Mouse (Mus musculus) large intestine, adult 2 months (tissue): Measurements from ENCODE around the gene P2ry2. TPM values are rescaled to one million over a fixed set of nuclear protein-coding genes. Genes with fewer than 3 reads are reported as not detected.

ENCODE experiments used
- DNase-seq: peaks from one replicate; pipeline ENCODE4 v3.0.0-alpha.2; 2012; ENCODE audit warnings: low read depth, low spot score
- WGBS: fragments of 180-500 bp; shearing (Covaris S2); methylation state at CpG from one replicate; pipeline ENCODE4 v1.1.7; 2018; 5-methylcytosine and 5-hydroxymethylcytosine counted together
- polyA plus RNA-seq: library from polyadenylated mRNA; depleted of rRNA; stranded (reverse); fragments of >200 nt; gene quantifications from 2 replicates; pipeline ENCODE4 v1.2.3, GENCODE M21; 2012

The P2ry2 gene
- polyA plus RNA-seq, 1 experiment, result 17.6 TPM

DNA sequence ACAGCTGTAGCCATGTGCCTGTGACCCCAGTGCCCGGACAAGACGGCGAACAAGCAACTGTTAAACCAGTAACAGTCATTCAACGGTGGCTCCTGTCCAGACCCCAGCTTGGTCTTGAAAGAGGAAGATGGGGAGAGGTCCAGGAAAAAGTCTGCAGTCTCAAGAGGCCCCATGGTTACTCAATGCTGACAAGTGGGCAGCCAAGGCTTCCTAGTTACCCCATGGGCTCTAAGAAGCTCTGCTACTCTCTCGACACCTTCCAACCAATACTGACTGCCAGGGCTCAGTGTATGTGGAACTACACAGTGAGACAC, 15.7 kb upstream of the P2ry2 start:
- DNase-seq, result no peak
- WGBS, result 88% methylated on average over 5 of the region's 5 CpGs

DNA sequence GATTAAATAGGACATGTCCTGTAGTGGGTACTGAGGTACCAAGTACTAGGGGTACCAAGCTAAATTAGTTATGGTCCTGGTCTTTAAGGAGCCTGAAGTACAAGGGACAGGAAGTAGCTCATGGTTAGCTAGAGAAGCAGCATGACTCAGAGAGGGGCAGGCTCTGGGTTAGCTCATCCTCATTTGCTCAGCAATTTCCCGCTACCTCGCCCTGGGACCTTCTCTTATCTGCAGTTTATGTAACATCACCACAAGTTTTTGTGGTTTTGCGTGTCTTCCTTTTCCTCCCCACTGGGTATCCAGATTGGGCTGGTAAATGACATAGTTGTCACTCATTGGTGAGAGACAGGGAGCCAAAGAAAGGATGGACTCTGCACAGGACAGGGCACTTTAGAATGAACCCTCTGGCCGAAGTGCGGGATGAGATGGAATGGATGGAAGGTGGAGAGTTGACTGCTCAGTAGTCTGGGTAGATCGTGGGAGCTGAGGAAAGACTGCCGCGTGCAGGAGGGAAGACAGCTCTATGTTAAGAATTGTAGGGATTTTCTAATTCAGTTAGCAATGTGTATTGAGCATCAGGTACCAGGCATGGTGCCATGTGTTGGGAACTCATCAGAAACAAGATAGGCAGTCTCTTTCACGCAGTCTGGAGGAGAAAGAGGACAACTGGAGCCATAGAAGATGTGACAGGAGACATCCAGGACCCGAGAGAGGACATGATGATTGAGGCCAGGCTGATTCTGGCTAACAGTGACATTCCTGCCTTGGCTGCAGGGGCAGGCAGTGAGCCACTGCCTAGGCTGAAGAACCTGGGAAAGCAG, 15.2 kb upstream of the P2ry2 start:
- no peak for DNase-seq
- 80% methylated on average over 10 of the region's 10 CpGs for WGBS

- no peak for DNase-seq
- 22% methylated on average over 5 of the region's 5 CpGs for WGBS
These were observed 14.2 kb upstream of the P2ry2 start for GRCm38 (mm10) chr7:101026836-101027235.

DNA sequence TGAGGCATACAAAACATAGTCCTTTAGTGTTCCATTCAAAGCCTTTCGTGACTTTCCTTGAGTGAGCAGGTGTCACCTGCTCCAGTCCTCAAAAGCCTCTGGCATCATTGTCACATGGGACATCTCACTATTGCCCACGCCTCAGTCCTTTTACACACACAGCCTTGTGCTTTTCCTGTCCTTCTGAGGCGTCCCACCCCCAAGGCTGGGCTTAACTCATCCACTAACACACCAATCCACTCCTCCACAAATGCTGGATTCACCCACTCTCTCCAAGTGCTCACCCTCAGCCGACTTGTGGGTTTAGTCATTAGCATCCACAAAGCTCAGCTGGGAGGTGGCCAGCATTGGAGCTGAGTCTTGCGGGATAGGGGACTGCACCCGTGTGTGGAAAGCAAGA, 4.8 kb upstream of the P2ry2 start:
- no peak for DNase-seq
- WGBS, result 57% methylated on average over 6 of the region's 6 CpGs

DNA sequence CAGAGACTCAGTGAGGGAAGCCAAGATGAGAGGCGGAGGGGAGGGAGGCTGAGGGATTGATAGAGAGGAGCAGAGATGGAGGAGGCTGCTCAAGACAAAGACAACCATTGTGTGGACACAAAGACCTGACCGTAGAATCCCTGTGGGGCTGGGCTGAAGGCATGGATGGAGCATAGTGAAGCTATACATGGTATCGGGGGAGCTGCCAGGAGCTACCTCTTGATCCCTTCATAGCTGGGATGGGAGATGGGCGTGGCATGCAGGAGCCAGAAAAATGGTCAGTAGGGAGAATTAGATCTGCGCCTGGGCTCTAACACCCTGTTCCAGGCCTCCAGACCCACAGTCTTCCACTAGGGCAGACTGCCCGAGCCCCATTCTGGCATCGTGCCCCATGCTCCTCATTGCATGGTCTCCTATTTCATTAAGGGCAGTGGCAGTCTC, 4.4 kb upstream of the P2ry2 start:
- 79% methylated on average over 7 of the region's 7 CpGs for WGBS
- DNase-seq, result no peak

DNA sequence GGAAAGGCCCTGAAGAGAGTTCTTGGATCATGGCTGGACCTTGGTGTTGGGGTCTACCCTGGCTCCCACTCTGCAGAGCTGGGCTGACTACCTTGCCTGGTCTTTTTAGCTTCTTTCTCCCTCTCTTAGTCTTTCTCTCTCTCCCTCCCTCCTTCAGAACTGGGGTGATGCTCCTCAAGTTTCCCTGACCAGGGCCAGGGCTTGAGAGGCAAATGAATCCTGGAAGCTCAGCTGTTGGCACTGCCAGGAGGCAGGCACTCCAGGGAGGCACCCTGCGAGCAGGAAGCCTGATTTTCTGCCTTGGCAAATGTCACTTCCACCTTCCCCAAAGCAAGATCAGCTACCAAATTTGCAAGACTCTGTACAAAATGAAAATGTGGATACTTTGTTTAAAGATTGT, 2.3 kb upstream of the P2ry2 start:
- 80% methylated on average over 1 of the region's 1 CpGs for WGBS
- DNase-seq, result no peak

DNA sequence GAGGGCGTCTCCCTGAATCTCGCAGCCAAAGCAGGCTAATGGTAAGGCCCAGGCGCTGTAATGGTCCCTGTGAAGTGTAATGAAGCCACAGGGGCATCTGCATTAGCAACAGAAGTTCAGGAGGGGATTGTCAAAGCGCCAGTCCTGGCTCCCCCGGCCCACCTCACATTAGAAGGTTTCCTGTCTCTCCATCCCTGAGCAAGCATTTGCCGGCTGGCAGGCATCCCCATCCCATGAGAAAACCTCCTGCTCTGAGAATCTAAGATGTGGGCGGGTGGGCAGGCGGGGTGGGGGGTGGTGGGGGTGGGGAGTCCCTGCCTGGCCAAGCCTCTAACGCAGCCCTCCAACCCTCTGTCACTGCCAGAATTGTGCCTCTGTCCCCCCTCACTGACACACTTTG, 1.4 kb upstream of the P2ry2 start:
- 92% methylated on average over 9 of the region's 9 CpGs for WGBS

DNA sequence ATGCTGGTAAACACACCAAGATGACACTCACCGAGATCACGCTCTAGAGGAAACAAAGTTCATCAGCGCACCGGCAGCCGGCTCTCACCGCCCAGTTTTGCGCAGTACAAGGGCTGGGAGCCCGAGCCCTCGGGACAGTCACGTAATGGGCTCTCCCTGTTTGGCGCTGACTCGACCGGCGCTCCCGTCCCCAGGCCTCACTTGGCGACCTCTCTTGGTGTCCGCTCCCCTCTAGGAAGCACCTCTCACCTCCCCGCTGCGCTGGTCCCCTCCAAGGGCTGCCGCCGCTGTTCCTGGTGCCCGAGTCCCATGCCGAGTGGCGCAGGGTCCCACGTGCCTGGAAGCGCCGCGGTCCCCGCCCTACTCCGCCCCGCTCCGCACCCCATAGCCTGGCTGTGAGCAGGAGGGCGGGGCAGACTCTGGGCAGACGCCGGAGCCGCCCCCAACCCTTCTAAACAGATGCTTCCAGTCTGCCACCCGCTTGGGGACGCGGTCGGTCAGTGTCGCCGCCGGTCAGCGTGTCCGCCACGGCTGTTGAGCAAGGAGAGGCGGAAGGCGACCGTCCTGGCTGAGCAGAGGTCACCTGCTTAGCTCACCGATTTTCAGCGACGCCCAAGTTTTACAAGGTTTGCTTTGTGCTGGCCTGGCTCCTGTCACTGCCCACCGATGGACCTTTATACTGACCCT, 842 bp downstream of the P2ry2 start:
- no peak for DNase-seq
- WGBS, result under 1% methylated on average over 53 of the region's 53 CpGs

More for the DNA sequence above, 1.4 kb upstream of the P2ry2 start:
- no peak for DNase-seq

DNA sequence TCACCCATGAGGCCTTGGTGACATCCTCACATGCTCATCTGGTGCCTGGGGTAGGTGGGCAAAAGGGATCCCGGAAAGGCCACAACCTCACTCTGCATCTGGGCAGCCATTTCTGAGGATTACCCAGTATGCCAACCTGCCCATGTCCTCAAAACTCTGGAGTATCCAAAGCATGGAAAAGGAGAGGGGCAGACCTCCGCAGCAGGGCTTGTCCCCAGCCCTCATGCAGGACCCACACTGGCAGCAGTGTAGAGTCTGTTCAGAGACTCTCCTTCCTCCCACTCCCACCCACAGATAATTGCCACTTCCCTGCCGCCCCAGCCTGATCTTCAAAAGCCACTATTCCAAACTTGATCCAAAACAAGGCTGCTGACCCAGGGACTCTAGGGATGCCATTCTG, 1.9 kb downstream of the P2ry2 start:
- DNase-seq, result no peak
- 76% methylated on average over 3 of the region's 3 CpGs for WGBS

DNA sequence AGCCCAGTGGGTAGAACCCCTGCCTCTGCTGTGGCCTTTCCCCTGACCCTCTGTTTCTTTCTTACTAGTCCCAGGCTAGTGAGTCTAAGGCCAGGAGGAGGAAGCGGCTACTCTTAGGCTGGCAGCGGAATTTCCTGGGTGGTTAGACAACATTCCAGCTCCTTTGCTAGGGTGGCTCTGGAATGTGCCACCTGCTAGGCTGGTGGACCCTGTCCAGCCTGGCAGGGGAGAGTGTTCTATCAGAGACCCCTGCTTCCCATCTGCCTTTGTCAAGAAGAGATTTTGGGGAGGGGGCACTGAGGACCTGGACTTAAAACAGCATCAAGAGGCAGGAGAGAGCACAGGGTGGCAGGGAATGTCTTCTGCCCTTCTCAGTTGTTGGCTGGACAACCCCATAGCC, 6.5 kb downstream of the P2ry2 start:
- 88% methylated on average over 2 of the region's 2 CpGs for WGBS
- DNase-seq, result no peak

DNA sequence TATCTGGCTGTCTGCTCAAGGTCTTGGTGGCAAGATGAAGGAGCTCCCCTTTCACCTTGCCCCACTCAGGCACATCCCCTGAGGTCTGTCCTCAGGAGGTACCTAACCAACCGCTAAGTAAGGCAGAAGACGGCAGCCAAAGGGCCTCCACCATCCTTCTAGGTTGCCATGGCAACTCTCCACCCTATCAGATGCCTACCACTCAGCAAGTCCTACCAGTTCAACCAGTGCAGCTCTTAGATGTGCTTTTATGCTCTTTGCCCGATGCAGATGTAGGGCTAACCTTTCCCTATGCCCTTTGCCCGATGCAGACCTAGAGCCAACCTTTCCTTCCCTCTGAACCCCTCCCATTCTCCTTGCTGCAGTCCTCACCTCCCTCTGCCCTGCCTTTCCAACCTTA, 7.5 kb downstream of the P2ry2 start:
- no peak for DNase-seq
- WGBS, result 45% methylated on average over 4 of the region's 4 CpGs

GRCm38 (mm10) chr7:101003442-101004326, 9.0 kb downstream of the P2ry2 start:
- 53% methylated on average over 11 of the region's 11 CpGs for WGBS
- DNase-seq, result no peak

DNA sequence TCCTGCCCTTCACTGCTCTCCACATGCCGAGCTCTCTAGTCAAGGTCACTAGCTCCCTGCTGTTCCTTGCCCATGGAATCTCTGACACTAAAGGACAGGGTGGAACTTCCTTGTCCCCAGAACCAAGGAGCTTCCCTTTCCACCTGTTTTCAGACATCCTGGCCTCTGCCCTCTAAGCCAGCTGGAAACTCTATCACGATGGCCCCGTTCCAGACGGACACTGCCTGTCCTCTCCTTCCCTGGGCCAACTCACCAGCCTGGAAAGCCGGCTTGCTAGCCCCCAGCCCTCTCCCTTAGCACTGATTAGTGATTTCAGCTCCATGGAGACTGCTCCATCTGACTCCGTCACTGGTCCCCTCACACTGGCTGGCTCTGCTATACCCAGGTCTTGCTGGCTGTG, 10.4 kb downstream of the P2ry2 start:
- DNase-seq, result no peak
- 73% methylated on average over 6 of the region's 6 CpGs for WGBS

DNA sequence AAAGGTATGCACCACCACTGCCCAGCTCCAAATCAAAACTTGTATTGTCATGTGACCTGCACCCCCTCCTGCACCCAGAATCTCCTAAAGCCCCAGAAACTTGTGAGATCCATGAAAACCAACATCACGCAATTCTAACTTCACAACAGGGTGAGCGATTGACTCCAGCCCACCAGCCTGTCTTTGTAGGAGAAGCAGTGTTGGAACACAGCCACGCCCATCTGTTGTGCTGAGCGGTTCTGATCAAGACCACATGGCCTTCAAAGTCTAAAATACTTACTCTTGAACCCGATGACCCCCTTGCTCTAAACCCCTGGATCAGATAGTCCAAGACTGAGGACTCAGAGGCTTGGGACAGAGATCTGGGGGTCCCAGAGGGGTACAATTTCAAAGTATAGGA, 13.0 kb downstream of the P2ry2 start:
- WGBS, result 80% methylated on average over 5 of the region's 5 CpGs
- no peak for DNase-seq

DNA sequence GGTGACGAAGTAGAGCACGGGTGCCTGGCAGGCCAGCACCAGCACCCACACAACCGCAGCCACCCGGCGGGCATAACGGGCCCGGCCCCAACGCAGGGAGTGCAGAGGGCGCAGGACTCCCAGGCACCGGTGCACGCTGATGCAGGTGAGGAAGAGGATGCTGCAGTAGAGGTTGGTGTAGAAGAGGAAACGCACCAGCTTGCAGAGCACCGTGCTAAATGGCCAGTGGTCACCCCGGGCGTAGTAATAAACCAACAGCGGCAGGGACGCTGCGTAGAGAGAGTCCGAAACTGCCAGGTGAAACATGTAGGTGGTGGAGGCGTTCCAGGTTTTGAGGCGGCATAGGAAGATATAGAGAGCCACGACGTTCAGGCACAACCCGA, 14.1 kb downstream of the P2ry2 start:
- WGBS, result 92% methylated on average over 24 of the region's 24 CpGs

DNA sequence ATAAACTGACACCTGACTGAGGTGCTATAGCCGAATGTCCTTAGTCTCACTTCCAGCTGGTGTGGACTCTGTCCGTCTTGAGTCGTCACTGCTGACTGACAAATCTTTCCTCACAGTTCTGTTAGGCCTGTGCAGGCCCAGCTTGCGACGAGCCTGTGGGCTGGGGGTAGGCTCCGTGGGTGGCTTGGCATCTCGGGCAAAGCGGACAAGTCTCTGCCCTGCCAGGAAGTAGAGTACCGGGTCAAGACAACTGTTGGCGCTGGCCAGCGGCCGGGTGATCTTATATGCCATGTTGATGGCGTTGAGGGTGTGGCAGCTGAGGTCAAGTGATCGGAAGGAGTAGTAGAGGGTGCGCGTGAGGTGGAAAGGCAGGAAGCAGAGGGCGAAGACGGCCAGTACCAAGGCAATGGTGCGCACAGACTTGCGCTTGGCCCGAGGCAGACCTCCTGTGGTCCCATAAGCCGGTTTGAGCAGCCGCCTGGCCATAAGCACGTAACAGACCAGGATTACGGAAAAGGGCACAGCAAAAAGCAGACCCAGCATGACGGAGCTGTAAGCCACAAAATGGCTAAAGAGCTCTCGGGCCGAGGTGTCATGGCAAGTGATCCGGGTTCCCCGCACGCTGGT, 14.6 kb downstream of the P2ry2 start:
- no peak for DNase-seq
- WGBS, result 91% methylated on average over 31 of the region's 31 CpGs

More for the DNA sequence above, 14.1 kb downstream of the P2ry2 start:
- no peak for DNase-seq

- DNase-seq, result no peak
- WGBS, result 65% methylated on average over 1 of the region's 1 CpGs
These were observed 15.5 kb downstream of the P2ry2 start for GRCm38 (mm10) chr7:100997215-100997614.

GRCm38 (mm10) chr7:100995951-100996350, 16.7 kb downstream of the P2ry2 start:
- 80% methylated on average over 3 of the region's 3 CpGs for WGBS
- DNase-seq, result no peak

- 88% methylated on average over 7 of the region's 7 CpGs for WGBS
- DNase-seq, result no peak
These were observed 17.3 kb downstream of the P2ry2 start for GRCm38 (mm10) chr7:100995260-100995864.

DNA sequence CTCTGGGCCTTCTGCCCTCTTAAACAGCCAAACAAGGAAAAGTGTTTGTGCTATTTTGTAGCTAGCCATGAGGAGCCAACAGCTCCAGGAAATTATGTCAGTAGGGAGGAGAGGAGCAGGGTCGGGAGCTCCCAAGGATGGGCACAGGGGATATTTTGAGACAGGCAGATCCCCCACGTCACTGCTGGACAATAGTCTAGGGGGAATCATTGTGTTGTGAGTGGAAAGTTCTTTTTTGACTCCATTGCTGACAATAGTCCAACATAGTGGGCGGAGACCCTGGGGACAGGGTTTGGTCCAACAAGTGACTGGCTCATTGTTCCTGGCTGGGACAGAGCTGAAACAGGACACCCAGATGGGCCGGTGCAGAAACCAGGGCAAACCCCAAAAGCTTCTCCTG, 19.5 kb downstream of the P2ry2 start:
- DNase-seq, result no peak
- WGBS, result 65% methylated on average over 4 of the region's 4 CpGs
